Mouse (Mus musculus) G1E (cell line): ENCODE data around the gene Ccm2.

Source experiments
- CTCF ChIP-seq: IDR thresholded peaks from 2 replicates; pipeline ENCODE4 v1.5.1; 2012; ENCODE audit warnings: low read depth, low read length, inconsistent platforms, mixed read lengths
- GATA1 ChIP-seq: IDR thresholded peaks from 2 replicates; pipeline ENCODE4 v1.6.1; 2012; ENCODE audit warnings: borderline replicate concordance, low read length, inconsistent platforms, mixed read lengths

GRCm38 (mm10) chr11:6603887-6604603, 57.4 kb downstream of the Ccm2 start:
- no peak for TF ChIP-seq GATA1
- TF ChIP-seq CTCF = no peak
